Mouse (Mus musculus) retina, postnatal 1 day (tissue): ENCODE measurements around the gene Frs2.
"Not testable (repeated sequence)": the region's sequence is repeated elsewhere in the genome, so short reads cannot be mapped to it uniquely, and the experiment has no call there.

Experiments used
- DNase-seq: peaks from one replicate; pipeline ENCODE4 v3.0.0-alpha.2; 2012

Frs2 gene

GRCm38 (mm10) chr10:117097116-117097698 lies 51.1 kb downstream of the Frs2 start:
- no peak for DNase-seq

GRCm38 (mm10) chr10:117096096-117096495 lies 52.2 kb downstream of the Frs2 start:
- DNase-seq = no peak

- peak; percentile 55 for DNase-seq
These were observed 53.6 kb downstream of the Frs2 start for GRCm38 (mm10) chr10:117094504-117095329.

- DNase-seq = no peak
These were observed 58.7 kb downstream of the Frs2 start for GRCm38 (mm10) chr10:117089628-117090027.

- no peak for DNase-seq
These were observed 66.4 kb downstream of the Frs2 start for GRCm38 (mm10) chr10:117081914-117082359.

- no peak for DNase-seq
These were observed 67.0 kb downstream of the Frs2 start for GRCm38 (mm10) chr10:117081326-117081725.

- DNase-seq = no peak
These were observed 70.0 kb downstream of the Frs2 start for GRCm38 (mm10) chr10:117078284-117078683.

GRCm38 (mm10) chr10:117073176-117073575 lies 75.2 kb downstream of the Frs2 start:
- DNase-seq = no peak

- DNase-seq = no peak
These were observed 76.0 kb downstream of the Frs2 start for GRCm38 (mm10) chr10:117072191-117072888.

- no peak for DNase-seq
These were observed 79.2 kb downstream of the Frs2 start for GRCm38 (mm10) chr10:117069109-117069508.

- DNase-seq = no peak
These were observed 84.3 kb downstream of the Frs2 start for GRCm38 (mm10) chr10:117064076-117064475.

GRCm38 (mm10) chr10:117063254-117064021 lies 84.9 kb downstream of the Frs2 start, which contains the start of gene Cct2:
Cct2 (minus strand) TSS chr10:117063814.
- DNase-seq = peak; percentile 97

GRCm38 (mm10) chr10:117062894-117063253 lies 85.5 kb downstream of the Frs2 start:
- DNase-seq = no peak

GRCm38 (mm10) chr10:117055668-117056067 lies 92.7 kb downstream of the Frs2 start:
- DNase-seq = no peak

- DNase-seq = no peak
These were observed 98.3 kb downstream of the Frs2 start for GRCm38 (mm10) chr10:117049961-117050597.

GRCm38 (mm10) chr10:117049253-117049652 lies 99.1 kb downstream of the Frs2 start:
- DNase-seq = no peak

- DNase-seq = no peak
These were observed 102.9 kb downstream of the Frs2 start, which contains the start of gene Lrrc10 for GRCm38 (mm10) chr10:117045175-117046056. Lrrc10 (plus strand) TSS chr10:117045341.

- DNase-seq = not testable (repeated sequence)
These were observed 104.7 kb downstream of the Frs2 start for GRCm38 (mm10) chr10:117043497-117044166.

GRCm38 (mm10) chr10:117042295-117042694 lies 106.0 kb downstream of the Frs2 start:
- DNase-seq = no peak

GRCm38 (mm10) chr10:117040355-117040754 lies 108.0 kb downstream of the Frs2 start:
- DNase-seq = peak; percentile 39

- peak; percentile 75 for DNase-seq
These were observed 114.5 kb downstream of the Frs2 start for GRCm38 (mm10) chr10:117033785-117034184.
